Mouse (Mus musculus): ENCODE measurements around the gene Elmo1.

DNA sequence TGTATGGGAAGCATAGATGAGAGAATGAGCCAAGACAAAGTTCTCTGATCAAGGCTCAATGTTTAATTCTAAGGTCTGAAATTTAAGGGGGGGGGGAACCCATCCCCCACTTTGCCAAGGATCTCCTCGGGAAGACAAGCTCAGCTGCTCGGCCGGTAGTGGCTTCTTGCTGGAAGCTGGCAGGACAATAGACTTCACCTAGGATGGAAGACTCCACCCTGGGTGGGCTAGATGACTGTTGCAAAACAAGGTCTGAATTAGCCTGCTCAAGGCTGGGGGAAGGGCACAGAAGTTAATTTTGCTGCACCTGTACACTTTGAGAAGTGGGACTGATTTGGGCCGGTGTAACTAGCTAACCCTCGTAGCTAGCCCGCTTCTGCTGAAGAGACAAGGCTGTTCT is 25.6 kb downstream of the Elmo1 start:
- TF ChIP-seq CTCF (IDR thresholded peaks at IDR 0.05; ENCODE audit: low read depth, low read length) (no peak), POLR2A (IDR thresholded peaks at IDR 0.05; ENCODE audit: extremely low read depth, insufficient read depth, low read length) (no peak)

Measured in liver, adult 2 months (tissue).